9 mouse cellular contexts compared by ENCODE assay signal in the genomic region with DNA sequence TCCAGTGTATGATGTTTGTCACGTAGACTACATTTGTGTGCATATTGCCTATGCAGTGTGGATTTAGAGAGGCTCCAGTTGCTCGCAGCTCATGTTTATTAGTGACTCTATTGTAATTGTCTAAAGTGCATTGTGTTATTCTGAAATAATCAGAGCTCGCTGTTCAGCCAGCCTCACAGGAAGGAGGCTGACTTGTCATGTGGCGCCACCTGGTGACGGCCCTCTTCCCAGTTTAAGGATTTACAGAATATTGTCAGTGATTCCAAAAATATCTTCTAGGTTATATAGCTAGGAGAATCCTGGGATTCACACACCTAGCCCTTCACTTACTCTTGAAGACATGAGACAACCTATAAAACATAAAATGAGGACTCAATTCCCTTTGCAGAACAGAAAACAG. TPM values are rescaled to one million over a fixed set of nuclear protein-coding genes. Genes with fewer than 3 reads are reported as not detected.
A peak's percentile ranks its signal among the peaks of the same experiment; 100 is the strongest.
DNase-seq lines count a peak whose midpoint lies in the region; ATAC-seq and TF ChIP-seq lines count a peak whose summit lies in the region.
"Had no signal": no experiment of that assay in that cellular context is flagged by ENCODE, and none has a peak within 500 bp of the region (broad histone marks: within the 10 kb centered on the region; RNA-seq: fewer than 3 reads in every experiment).

No protein-coding gene starts in this region.

- H3K9ac ChIP-seq in ES-E14 (ENCODE audit: insufficient read depth, low read depth, low read length, poor library complexity, severe bottlenecking): no peak overlapping the region
- H3K9ac ChIP-seq: limb, embryonic 13.5 days had no signal

- H3K9me3 ChIP-seq in ES-E14 (ENCODE audit: control insufficient read depth, insufficient read depth, low read depth, low read length): no peaks in the 10 kb centered on the region
- H3K9me3 ChIP-seq: limb, embryonic 13.5 days had no signal

- in situ Hi-C loops in ES-E14 (cut with MboI; ENCODE audit: low sequenced_read_pairs in 2 of 2, unreplicated experiment in 2 of 2): no loop called here

- peak; percentile 55; the same call in 1 of the 2 replicates for ATAC-seq in granulocyte monocyte progenitor cell, adult 5-6 weeks (replicated peaks; ENCODE audit: poor library complexity, severe bottlenecking)

- H3K4me1 ChIP-seq in ES-E14 (ENCODE audit: control insufficient read depth in 2 of 2, insufficient read depth in 2 of 2, low read length in 2 of 2, poor library complexity in 1 of 2): no peaks in the 10 kb centered on the region
- H3K4me1 ChIP-seq: limb, embryonic 13.5 days had no signal

- no peak overlapping the region for H3K4me3 ChIP-seq in ES-E14 (ENCODE audit: insufficient read depth in 1 of 2, low read depth in 1 of 2, low read length in 2 of 2, poor library complexity in 1 of 2, severe bottlenecking in 1 of 2)
- H3K4me3 ChIP-seq: limb, embryonic 13.5 days had no signal

- peak; percentile 38 for DNase-seq in ES-E14 (ENCODE audit: low read depth, low spot score)
- peak; percentile 83 for DNase-seq in adrenal gland, postnatal 25 days
- peak; percentile 46 for DNase-seq in embryo, embryonic 11.5 days (ENCODE audit: low read depth, low spot score)
- peak; percentile 34 to 83 for DNase-seq in layer of hippocampus, adult 8-10 months (ENCODE audit: low spot score in 2 of 2)
- DNase-seq in lung, postnatal 10 days: peak; percentile 85
- DNase-seq in right cerebral cortex, postnatal 10 days (ENCODE audit: low spot score in 2 of 2): peak; percentile 70 to 86
- DNase-seq in urinary bladder, postnatal 4 days (ENCODE audit: low spot score in 2 of 2): peak; percentile 32 to 82

- H3K36me3 ChIP-seq in ES-E14 (ENCODE audit: control insufficient read depth, insufficient read depth, low read length, poor library complexity, severe bottlenecking): peaks cover 13% of the 10 kb centered on the region

- H3K27ac ChIP-seq in ES-E14 (ENCODE audit: insufficient read depth, low read depth, low read length, poor library complexity, severe bottlenecking): no peak overlapping the region
- H3K27ac ChIP-seq: limb, embryonic 13.5 days had no signal

TF ChIP-seq in ES-E14, 5 proteins besides CTCF, POLR2A, EP300 and RAD21:
- TF ChIP-seq HCFC1 (IDR thresholded peaks at IDR 0.05; ENCODE audit: borderline replicate concordance, insufficient read depth, low read length): no peak
- TF ChIP-seq MAFK (IDR thresholded peaks at IDR 0.05; ENCODE audit: insufficient read depth, low read depth, low read length): no peak
- no peak for TF ChIP-seq ZC3H11A (IDR thresholded peaks at IDR 0.05; ENCODE audit: borderline replicate concordance, low read depth, low read length)
- no peak for TF ChIP-seq ZNF384 (IDR thresholded peaks at IDR 0.05; ENCODE audit: low read depth, low read length)
- TF ChIP-seq CHD2 (IDR thresholded peaks at IDR 0.05; ENCODE audit: low read depth, low read length): no peak

RNA-seq across cellular contexts. Expression of a gene that starts 32.0 kb away (rescaled TPM):
- total RNA-seq in ES-E14 (2012; rRNA removed): 0.74 and 0.76 TPM in 2 replicates
- 6.3 and 8.6 TPM in 2 replicates for total RNA-seq in adrenal gland, postnatal 25 days (2021)
- total RNA-seq in granulocyte monocyte progenitor cell, adult 5-6 weeks (2014; fragmentation: Nextera tagmentation): 1.7 and 8.1 TPM in 2 replicates
- total RNA-seq in granulocyte monocyte progenitor cell, adult 5-6 weeks (2017): 1.2 and 1.7 TPM in 2 replicates
- total RNA-seq in layer of hippocampus, adult 8-10 months (2022): 10 to 100 TPM; 10.5 to 22.2 (median 13.9) TPM

RNA-seq across cellular contexts. Expression of a gene that starts 32.1 kb away (rescaled TPM):
- total RNA-seq in ES-E14 (2012; rRNA removed): 37.9 and 52.6 TPM in 2 replicates
- 77.1 and 80.1 TPM in 2 replicates for total RNA-seq in adrenal gland, postnatal 25 days (2021)
- total RNA-seq in granulocyte monocyte progenitor cell, adult 5-6 weeks (2014; fragmentation: Nextera tagmentation): 50.9 and 69.9 TPM in 2 replicates
- total RNA-seq in granulocyte monocyte progenitor cell, adult 5-6 weeks (2017): 60.5 and 63.6 TPM in 2 replicates
- 10 to 100 TPM; 44.4 to 56.1 (median 51.3) TPM for total RNA-seq in layer of hippocampus, adult 8-10 months (2022)
